Mouse (Mus musculus): ENCODE measurements around the gene Ccdc148. TPM values are rescaled to one million over a fixed set of nuclear protein-coding genes. Genes with fewer than 3 reads are reported as not detected.

Ccdc148 gene
- polyA plus RNA-seq, 1 experiment, result 0.06 TPM

- H3K4me3 ChIP-seq, result no peak overlapping the region
- no peak overlapping the region for H3K4me2 ChIP-seq (ENCODE audit: low read depth)
- H3K27me3 ChIP-seq (ENCODE audit: control insufficient read depth, insufficient read depth, insufficient read length), result no peaks in the 10 kb centered on the region
- H3K79me2 ChIP-seq (ENCODE audit: control insufficient read depth, insufficient read depth), result peaks cover 53% of the 10 kb centered on the region
- TF ChIP-seq TCF3 (IDR thresholded peaks at IDR 0.05; ENCODE audit: insufficient read length, low read depth) (no peak), MAX (IDR thresholded peaks at IDR 0.05; ENCODE audit: low read depth) (no peak), REST (IDR thresholded peaks at IDR 0.05; ENCODE audit: insufficient read depth, insufficient read length) (no peak), CEBPB (IDR thresholded peaks at IDR 0.05; ENCODE audit: insufficient read depth, poor library complexity, severe bottlenecking) (no peak), USF1 (IDR thresholded peaks at IDR 0.05; ENCODE audit: low read depth) (no peak), MYOD1 (IDR thresholded peaks at IDR 0.05; ENCODE audit: control insufficient read depth in 1 of 3, insufficient read length in 2 of 3, low read depth in 2 of 3) (no peak), SRF (IDR thresholded peaks at IDR 0.05; ENCODE audit: control insufficient read depth, insufficient read length, low read depth) (no peak), TCF12 (IDR thresholded peaks at IDR 0.05; ENCODE audit: insufficient read depth, poor library complexity, severe bottlenecking) (no peak), POLR2AphosphoS2 (IDR thresholded peaks at IDR 0.05; ENCODE audit: insufficient read length, low read depth) (no peak), E2F4 (IDR thresholded peaks at IDR 0.05; ENCODE audit: insufficient read depth) (no peak)
- peaks cover 4% of the 10 kb centered on the region for H3K36me3 ChIP-seq (ENCODE audit: control insufficient read depth, insufficient read depth)
- H3ac ChIP-seq (ENCODE audit: control insufficient read depth, insufficient read length), result no peak overlapping the region
These were observed 23.1 kb upstream of the Ccdc148 start for GRCm38 (mm10) chr2:59183541-59183940.

- Histone ChIP-seq H3K79me2 (ENCODE audit: control insufficient read depth, insufficient read depth) (peaks cover 51% of the 10 kb centered on the region), H3K27me3 (ENCODE audit: control insufficient read depth, insufficient read depth, insufficient read length) (no peaks in the 10 kb centered on the region), H3ac (ENCODE audit: control insufficient read depth, insufficient read length) (no peak overlapping the region), H3K36me3 (ENCODE audit: control insufficient read depth, insufficient read depth) (no peaks in the 10 kb centered on the region), H3K4me2 (ENCODE audit: low read depth) (no peak overlapping the region), H3K4me3 (no peak overlapping the region)
- TF ChIP-seq POLR2A (IDR thresholded peaks at IDR 0.05; ENCODE audit: insufficient read length, low read depth) (no peak), REST (IDR thresholded peaks at IDR 0.05; ENCODE audit: insufficient read depth, insufficient read length) (no peak)
These were observed 21.0 kb upstream of the Ccdc148 start for GRCm38 (mm10) chr2:59181321-59182113.

GRCm38 (mm10) chr2:59179487-59179886 lies 19.0 kb upstream of the Ccdc148 start:
- H3K36me3 ChIP-seq (ENCODE audit: control insufficient read depth, insufficient read depth), result no peaks in the 10 kb centered on the region
- H3K79me2 ChIP-seq (ENCODE audit: control insufficient read depth, insufficient read depth), result peaks cover 44% of the 10 kb centered on the region
- TF ChIP-seq REST (IDR thresholded peaks at IDR 0.05; ENCODE audit: insufficient read depth, insufficient read length) (no peak), MYOG (IDR thresholded peaks at IDR 0.05; ENCODE audit: control insufficient read depth in 1 of 3, insufficient read depth in 1 of 3, insufficient read length in 2 of 3, low read depth in 2 of 3) (no peak), E2F4 (IDR thresholded peaks at IDR 0.05; ENCODE audit: insufficient read depth) (no peak), POLR2AphosphoS2 (IDR thresholded peaks at IDR 0.05; ENCODE audit: insufficient read length, low read depth) (no peak), USF1 (IDR thresholded peaks at IDR 0.05; ENCODE audit: low read depth) (no peak), CEBPB (IDR thresholded peaks at IDR 0.05; ENCODE audit: insufficient read depth, poor library complexity, severe bottlenecking) (no peak), SRF (IDR thresholded peaks at IDR 0.05; ENCODE audit: control insufficient read depth, insufficient read length, low read depth) (no peak), MAX (IDR thresholded peaks at IDR 0.05; ENCODE audit: low read depth) (no peak)
- no peak overlapping the region for H3ac ChIP-seq (ENCODE audit: control insufficient read depth, insufficient read length)
- no peaks in the 10 kb centered on the region for H3K27me3 ChIP-seq (ENCODE audit: control insufficient read depth, insufficient read depth, insufficient read length)
- H3K4me2 ChIP-seq (ENCODE audit: low read depth), result no peak overlapping the region
- H3K4me3 ChIP-seq, result no peak overlapping the region

DNA sequence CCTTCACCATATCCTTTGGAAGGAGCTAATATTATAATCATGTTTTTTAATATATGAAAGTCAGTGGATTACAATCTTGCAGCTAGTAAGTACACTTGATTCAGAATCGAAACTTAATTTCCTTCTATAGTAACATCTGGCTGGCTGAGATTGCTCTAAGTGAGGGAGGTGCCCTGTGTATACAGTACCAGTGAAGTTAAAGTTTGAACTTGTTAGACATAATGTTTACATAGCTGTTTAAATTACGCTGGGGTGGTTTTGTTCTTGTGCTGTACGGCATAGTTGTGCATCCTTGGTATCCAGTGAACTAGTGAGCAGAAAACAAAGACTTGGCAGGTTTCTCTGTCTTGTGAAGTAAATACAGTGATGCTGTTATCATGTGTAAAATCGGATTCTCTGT lies 18.5 kb upstream of the Ccdc148 start:
- H3K79me2 ChIP-seq (ENCODE audit: control insufficient read depth, insufficient read depth), result peaks cover 49% of the 10 kb centered on the region
- no peak overlapping the region for H3ac ChIP-seq (ENCODE audit: control insufficient read depth, insufficient read length)
- TF ChIP-seq CEBPB (IDR thresholded peaks at IDR 0.05; ENCODE audit: insufficient read depth, poor library complexity, severe bottlenecking) (no peak), E2F4 (IDR thresholded peaks at IDR 0.05; ENCODE audit: insufficient read depth) (no peak), USF1 (IDR thresholded peaks at IDR 0.05; ENCODE audit: low read depth) (no peak), TCF3 (IDR thresholded peaks at IDR 0.05; ENCODE audit: insufficient read length, low read depth) (no peak), MYOG (IDR thresholded peaks at IDR 0.05; ENCODE audit: control insufficient read depth in 1 of 3, insufficient read depth in 1 of 3, insufficient read length in 2 of 3, low read depth in 2 of 3) (no peak), SRF (IDR thresholded peaks at IDR 0.05; ENCODE audit: control insufficient read depth, insufficient read length, low read depth) (no peak), REST (IDR thresholded peaks at IDR 0.05; ENCODE audit: insufficient read depth, insufficient read length) (no peak), POLR2AphosphoS2 (IDR thresholded peaks at IDR 0.05; ENCODE audit: insufficient read length, low read depth) (no peak), TCF12 (IDR thresholded peaks at IDR 0.05; ENCODE audit: insufficient read depth, poor library complexity, severe bottlenecking) (no peak)
- H3K36me3 ChIP-seq (ENCODE audit: control insufficient read depth, insufficient read depth), result no peaks in the 10 kb centered on the region
- no peak overlapping the region for H3K4me3 ChIP-seq
- no peaks in the 10 kb centered on the region for H3K27me3 ChIP-seq (ENCODE audit: control insufficient read depth, insufficient read depth, insufficient read length)
- no peak overlapping the region for H3K4me2 ChIP-seq (ENCODE audit: low read depth)

GRCm38 (mm10) chr2:59178191-59178590 lies 17.7 kb upstream of the Ccdc148 start:
- Histone ChIP-seq H3K79me2 (ENCODE audit: control insufficient read depth, insufficient read depth) (peaks cover 56% of the 10 kb centered on the region), H3K27me3 (ENCODE audit: control insufficient read depth, insufficient read depth, insufficient read length) (no peaks in the 10 kb centered on the region), H3ac (ENCODE audit: control insufficient read depth, insufficient read length) (no peak overlapping the region), H3K36me3 (ENCODE audit: control insufficient read depth, insufficient read depth) (no peaks in the 10 kb centered on the region), H3K4me3 (no peak overlapping the region), H3K4me2 (ENCODE audit: low read depth) (no peak overlapping the region)
- TF ChIP-seq TCF12 (IDR thresholded peaks at IDR 0.05; ENCODE audit: insufficient read depth, poor library complexity, severe bottlenecking) (no peak), MYOD1 (IDR thresholded peaks at IDR 0.05; ENCODE audit: control insufficient read depth in 1 of 3, insufficient read length in 2 of 3, low read depth in 2 of 3) (no peak), MYOG (IDR thresholded peaks at IDR 0.05; ENCODE audit: control insufficient read depth in 1 of 3, insufficient read depth in 1 of 3, insufficient read length in 2 of 3, low read depth in 2 of 3) (no peak), TCF3 (IDR thresholded peaks at IDR 0.05; ENCODE audit: insufficient read length, low read depth) (no peak), SRF (IDR thresholded peaks at IDR 0.05; ENCODE audit: control insufficient read depth, insufficient read length, low read depth) (no peak), USF1 (IDR thresholded peaks at IDR 0.05; ENCODE audit: low read depth) (no peak), E2F4 (IDR thresholded peaks at IDR 0.05; ENCODE audit: insufficient read depth) (no peak), CEBPB (IDR thresholded peaks at IDR 0.05; ENCODE audit: insufficient read depth, poor library complexity, severe bottlenecking) (no peak), MAX (IDR thresholded peaks at IDR 0.05; ENCODE audit: low read depth) (no peak), REST (IDR thresholded peaks at IDR 0.05; ENCODE audit: insufficient read depth, insufficient read length) (no peak), POLR2AphosphoS2 (IDR thresholded peaks at IDR 0.05; ENCODE audit: insufficient read length, low read depth) (no peak), POLR2A (IDR thresholded peaks at IDR 0.05; ENCODE audit: insufficient read length, low read depth) (no peak)

Measured in myocyte (in vitro differentiated cells).